Comparison of ENCODE assay signal across 22 mouse cellular contexts in the genomic region with DNA sequence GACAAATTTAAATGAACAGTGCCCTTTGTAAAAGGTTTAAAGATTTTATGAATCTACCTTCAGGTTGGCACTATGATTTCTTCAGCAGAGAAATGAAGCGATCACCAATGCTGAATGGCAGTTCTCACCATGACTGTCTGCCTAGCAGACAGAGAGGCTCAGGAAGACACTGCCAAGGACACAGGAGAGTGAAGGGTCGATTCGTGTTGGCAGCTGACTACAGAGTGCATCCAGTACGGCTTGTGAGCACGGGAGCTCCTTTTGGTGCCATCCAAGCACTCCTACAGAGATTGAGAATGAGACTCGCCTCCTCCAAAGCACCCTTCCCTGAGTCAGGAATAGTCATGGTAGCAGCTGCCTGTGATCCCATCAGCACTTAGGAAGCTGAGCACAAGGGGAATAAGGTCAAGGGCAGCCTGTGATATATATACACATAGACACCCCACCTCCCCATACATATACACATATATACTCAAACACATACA.
DNase-seq lines count a peak whose midpoint lies in the region; ATAC-seq and TF ChIP-seq lines count a peak whose summit lies in the region.
"Had no signal": no experiment of that assay in that cellular context is flagged by ENCODE, and none has a peak within 500 bp of the region (broad histone marks: within the 10 kb centered on the region; RNA-seq: fewer than 3 reads in every experiment).

No protein-coding gene starts in this region.

- no peak overlapping the region for H3K27ac ChIP-seq in gastrocnemius, adult 2 months
- H3K27ac ChIP-seq: forebrain, embryonic 10.5 days; forebrain, embryonic 13.5 days; hindbrain, embryonic 12.5 days had no signal

- ATAC-seq in frontal cortex, adult (ENCODE audit: low TSS enrichment), result peak; percentile 88
- ATAC-seq: CD4-positive, CD25-positive, alpha-beta regulatory T cell, adult 4 months; forebrain, embryonic 13.5 days; forebrain, embryonic 16.5 days; hindbrain, embryonic 16.5 days; inflammation-experienced regulatory T-cells, adult 6 months; intestine, embryonic 16.5 days had no signal

- H3K4me3 ChIP-seq in gastrocnemius, adult 2 months, result no peak overlapping the region
- H3K4me3 ChIP-seq: forebrain, embryonic 10.5 days; forebrain, embryonic 13.5 days; hindbrain, embryonic 12.5 days had no signal

- intact Hi-C loops in left cerebral cortex, postnatal 4 days (cut with DNase I), result no loop called here
- intact Hi-C loops in left cerebral cortex, postnatal 10 days (cut with DNase I), result no loop called here
- intact Hi-C loops in gastrocnemius, adult 2 months (cut with DNase I), result no loop called here

- DNase-seq in frontal cortex, postnatal 36 days (ENCODE audit: low spot score in 2 of 2), result no peak
- peak; percentile 42 for DNase-seq in left cerebral cortex, postnatal 4 days
- no peak for DNase-seq in left cerebral cortex, postnatal 10 days (ENCODE audit: extremely low spot score in 1 of 2, low spot score in 2 of 2)
- peak; percentile 27 for DNase-seq in right cerebral cortex, adult 18-20 months
- no peak for DNase-seq in right cerebral cortex, postnatal 25 days
- no peak for DNase-seq in gastrocnemius, adult 2 months
- DNase-seq: adrenal gland, adult 2 months; adrenal gland, postnatal 14 days; cerebellum, adult 2 months; cerebellum, adult 9-11 months; gastrocnemius, postnatal 10 days; gastrocnemius, postnatal 36 days; heart, adult 11 months had no signal

- no peak for TF ChIP-seq CTCF in gastrocnemius, adult 2 months (IDR thresholded peaks at IDR 0.05)

Comparison
In these comparisons a context has a peak if more than half of its experiments do, and no peak if none do; other contexts are left out.
1. DNase-seq: peak in left cerebral cortex, postnatal 4 days (single experiment) and right cerebral cortex, adult 18-20 months (single experiment); none in frontal cortex, postnatal 36 days (0 of 2), left cerebral cortex, postnatal 10 days (0 of 2), right cerebral cortex, postnatal 25 days (single experiment) and gastrocnemius, adult 2 months (single experiment).